Mouse (Mus musculus): ENCODE measurements at regions not wholly inside any gene's neighbourhood (a gene's known extent, or its start where the extent isn't known, plus 50 kb on each side); places are given as distances from the start of the nearest gene placed in this dataset.

- no peak for DNase-seq (ENCODE audit: low read depth, low spot score)
These were observed 152.3 kb downstream of the Dkk2 start for GRCm38 (mm10) chr3:132237344-132237743.

GRCm38 (mm10) chr3:132257834-132258233 lies 172.7 kb downstream of the Dkk2 start:
- DNase-seq (ENCODE audit: low read depth, low spot score), result no peak

GRCm38 (mm10) chr3:132269641-132270040 lies 184.5 kb downstream of the Dkk2 start:
- no peak for DNase-seq (ENCODE audit: low read depth, low spot score)

DNA sequence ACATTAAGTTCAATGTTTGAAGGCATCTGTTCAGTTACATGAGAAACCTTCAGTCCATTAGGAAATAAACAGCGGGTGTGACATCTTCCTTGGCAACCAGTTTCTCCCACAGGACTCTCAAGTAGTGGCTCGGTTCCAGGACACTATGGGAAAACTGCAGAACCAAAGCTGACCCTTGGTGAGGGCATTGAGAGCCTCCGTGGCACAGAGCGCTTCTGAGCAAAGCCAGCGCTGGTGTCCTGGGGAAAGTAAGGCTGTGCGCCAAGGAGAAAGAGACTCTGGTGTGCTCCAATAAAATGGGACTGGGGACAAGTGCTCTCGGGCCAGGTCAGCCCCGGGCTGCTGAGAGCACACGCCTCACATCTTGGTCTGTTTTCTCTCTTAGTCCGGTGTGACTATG lies 189.7 kb downstream of the Dkk2 start:
- DNase-seq (ENCODE audit: low read depth, low spot score), result no peak

DNA sequence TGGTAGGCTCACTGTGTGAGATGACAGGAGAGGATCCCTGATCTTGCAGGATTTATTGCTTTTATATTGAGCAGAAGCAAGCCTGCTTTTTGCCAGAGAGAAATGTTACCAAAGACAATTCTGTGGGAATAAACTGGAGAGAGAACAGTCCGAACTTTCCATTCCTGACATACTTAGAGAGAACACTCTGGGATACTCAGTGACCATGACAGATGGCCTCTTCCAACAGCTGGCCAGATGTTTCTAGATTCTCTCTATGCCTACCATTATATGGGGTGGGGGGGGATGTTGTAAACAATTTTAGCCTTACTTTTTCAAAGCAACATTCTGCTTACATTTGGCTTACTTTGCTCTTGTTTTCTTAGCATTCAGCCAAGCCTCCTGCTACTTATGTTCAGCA lies 192.7 kb downstream of the Dkk2 start:
- DNase-seq (ENCODE audit: low read depth, low spot score), result no peak

DNA sequence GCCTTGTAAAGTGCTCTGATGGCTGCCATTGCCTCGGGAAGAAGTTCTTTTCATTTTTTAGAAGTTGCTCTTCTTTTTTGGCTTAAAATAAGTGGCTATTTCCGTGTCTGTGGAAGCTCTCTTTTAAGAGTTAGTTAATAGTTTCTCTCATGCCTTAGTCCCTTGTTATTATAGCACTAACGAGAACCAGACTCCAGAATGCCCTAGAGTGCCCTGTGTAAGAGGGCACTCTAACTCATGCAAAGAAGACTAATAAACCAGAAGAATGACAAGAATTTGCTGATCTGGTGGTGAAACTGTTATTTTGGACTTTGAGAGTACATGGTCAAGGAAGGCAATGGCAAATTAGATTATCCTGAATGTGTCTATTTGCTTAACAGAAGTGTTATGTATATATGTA lies 202.6 kb downstream of the Dkk2 start:
- DNase-seq (ENCODE audit: low read depth, low spot score), result no peak

DNA sequence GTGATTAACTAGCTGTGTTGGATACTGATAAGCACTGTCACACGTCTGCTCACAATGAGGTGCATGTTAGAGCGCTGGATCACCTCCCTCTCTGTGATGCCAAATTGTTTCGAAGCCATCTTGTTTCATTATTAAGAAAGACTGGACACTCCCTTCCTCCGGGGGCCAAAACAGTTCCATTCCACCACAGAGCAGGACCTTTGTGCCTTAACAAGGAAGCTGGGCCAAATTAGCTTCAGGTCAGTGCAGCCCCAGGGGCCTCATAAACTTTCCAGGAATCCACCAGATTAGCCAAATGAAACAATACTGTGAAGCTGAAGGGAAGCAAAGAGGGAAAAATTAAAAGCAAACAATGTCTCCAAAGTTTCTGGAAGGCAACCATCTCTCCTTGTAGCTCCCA lies 241.9 kb downstream of the Dkk2 start:
- DNase-seq (ENCODE audit: low read depth, low spot score), result no peak

DNA sequence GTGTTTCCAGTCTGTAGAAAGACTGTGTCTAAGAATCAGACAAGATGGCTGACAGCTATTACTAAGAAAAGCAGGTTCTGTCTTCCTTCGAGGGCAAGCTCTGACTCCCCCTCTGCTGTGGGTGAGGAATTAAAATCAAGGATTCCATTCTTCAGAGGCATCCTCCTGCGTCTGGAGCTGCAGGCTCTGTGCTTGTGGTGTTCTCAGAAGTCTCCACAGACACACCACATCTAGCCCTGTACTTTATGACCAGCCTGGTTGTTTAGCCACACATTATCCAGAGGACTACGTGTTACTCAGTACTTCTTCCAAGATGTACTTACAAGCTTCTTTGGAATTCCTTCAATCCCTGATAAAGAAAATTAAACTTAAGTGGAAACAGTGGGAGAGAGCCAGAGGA lies 258.5 kb downstream of the Dkk2 start:
- no peak for DNase-seq (ENCODE audit: low read depth, low spot score)

GRCm38 (mm10) chr3:132345856-132346255 lies 260.8 kb downstream of the Dkk2 start:
- DNase-seq (ENCODE audit: low read depth, low spot score), result no peak

GRCm38 (mm10) chr3:132349602-132350001 lies 264.5 kb downstream of the Dkk2 start:
- no peak for DNase-seq (ENCODE audit: low read depth, low spot score)

DNA sequence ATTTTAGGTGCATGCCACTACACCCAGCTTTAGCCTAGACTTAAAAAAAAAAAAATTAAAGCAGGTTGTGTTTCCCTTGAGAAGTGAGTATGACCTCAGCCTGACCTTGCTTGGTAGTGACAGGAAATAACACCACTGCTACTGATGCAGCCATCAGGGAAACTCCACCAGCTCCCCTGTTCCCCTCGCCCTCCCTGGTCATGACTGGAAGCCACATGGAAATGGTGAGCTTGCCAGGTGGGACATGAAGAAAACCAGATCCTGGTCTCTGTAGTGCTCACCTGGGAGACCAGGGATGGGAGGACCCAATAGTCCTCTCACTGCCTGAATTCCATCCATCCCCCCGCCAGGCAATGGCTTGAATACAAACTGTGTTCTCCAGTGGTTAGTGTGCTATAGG lies 268.1 kb downstream of the Dkk2 start:
- DNase-seq (ENCODE audit: low read depth, low spot score), result no peak

DNA sequence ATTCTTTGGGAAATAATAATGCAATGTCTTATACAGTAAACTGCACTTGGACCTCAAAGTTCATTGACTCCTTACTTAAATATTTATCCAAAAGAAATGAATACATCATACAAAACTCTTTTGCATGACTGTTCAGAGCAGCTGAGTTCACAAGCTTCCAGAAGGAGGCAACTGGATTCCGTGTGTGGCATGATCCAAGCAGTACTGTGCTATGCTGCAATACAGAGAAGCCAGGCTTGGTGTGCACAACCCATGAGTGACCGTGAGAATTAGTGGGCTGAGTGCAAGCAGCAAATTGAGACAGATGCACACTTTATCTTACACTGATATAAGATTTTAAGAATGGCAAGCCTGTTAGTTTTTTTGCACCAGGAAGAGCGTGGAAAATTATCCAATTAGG lies 270.0 kb upstream of the Gimd1 start:
- no peak for DNase-seq (ENCODE audit: low read depth, low spot score)

DNA sequence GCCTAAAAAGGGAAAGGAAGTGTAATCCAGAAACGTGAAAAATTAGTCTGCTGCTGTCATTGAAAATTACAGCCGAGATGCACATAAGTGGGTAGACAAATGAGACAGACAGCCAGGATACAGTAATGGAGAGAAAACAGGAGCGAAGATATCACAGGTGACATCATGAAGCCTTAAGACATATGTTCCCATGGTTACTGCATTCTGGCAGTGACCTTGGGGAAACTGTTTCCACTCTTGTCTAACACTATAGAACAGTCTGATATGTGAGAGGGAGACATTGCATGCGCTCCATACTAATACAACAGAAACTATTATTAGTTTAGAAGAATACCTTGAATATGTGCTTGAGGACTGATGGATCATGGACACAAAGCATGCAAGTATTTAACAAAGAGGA lies 254.0 kb upstream of the Gimd1 start:
- no peak for DNase-seq (ENCODE audit: low read depth, low spot score)

DNA sequence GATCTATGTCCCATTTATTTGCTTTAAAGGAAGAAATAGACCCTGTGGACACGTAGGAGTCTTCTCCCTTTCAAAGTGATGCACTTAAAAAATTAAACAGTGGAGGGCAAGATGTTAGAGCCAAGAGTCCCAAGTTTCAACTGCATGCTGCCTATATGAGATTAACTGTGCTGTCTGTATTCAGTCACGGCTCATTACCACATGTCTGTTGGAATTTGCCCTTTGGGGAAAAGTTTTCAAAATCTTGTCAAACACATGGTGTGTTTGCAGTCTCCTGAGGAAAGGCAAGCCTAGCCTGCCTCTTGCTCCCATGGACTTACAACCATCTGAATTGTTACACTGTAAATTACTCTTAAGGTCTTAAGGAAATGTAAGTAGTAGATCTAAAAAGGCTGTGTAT lies 211.9 kb upstream of the Gimd1 start:
- DNase-seq (ENCODE audit: low read depth, low spot score), result no peak

- no peak for DNase-seq (ENCODE audit: low read depth, low spot score)
These were observed 203.6 kb upstream of the Gimd1 start for GRCm38 (mm10) chr3:132425819-132426671.

- no peak for DNase-seq (ENCODE audit: low read depth, low spot score)
These were observed 202.4 kb upstream of the Gimd1 start for GRCm38 (mm10) chr3:132427244-132427643.

DNA sequence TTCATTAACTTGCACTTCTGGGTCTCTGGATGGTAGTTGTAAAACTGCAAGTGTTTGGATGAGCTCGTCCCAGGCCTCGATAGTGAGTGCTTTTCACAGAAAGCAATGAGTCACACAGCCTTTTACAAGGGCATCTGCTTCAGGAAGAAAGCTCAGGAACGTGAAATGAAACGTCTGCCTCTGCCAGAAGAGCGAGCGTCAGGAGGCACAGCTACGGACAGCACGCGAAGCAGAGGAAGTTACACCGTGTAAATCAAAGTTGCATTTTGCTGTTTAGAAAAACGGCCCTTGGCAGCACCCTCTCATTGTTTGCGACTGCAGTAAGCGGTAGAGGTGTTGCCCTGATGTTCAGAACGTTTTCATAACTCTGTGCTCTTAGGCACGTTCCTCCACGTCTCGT lies 201.5 kb upstream of the Gimd1 start:
- no peak for DNase-seq (ENCODE audit: low read depth, low spot score)

- no peak for DNase-seq (ENCODE audit: low read depth, low spot score)
These were observed 197.8 kb upstream of the Gimd1 start for GRCm38 (mm10) chr3:132431805-132432204.

GRCm38 (mm10) chr3:132441226-132441625 lies 188.4 kb upstream of the Gimd1 start:
- no peak for DNase-seq (ENCODE audit: low read depth, low spot score)

- no peak for DNase-seq (ENCODE audit: low read depth, low spot score)
These were observed 175.7 kb upstream of the Gimd1 start for GRCm38 (mm10) chr3:132453927-132454326.

GRCm38 (mm10) chr3:132462348-132462959 lies 167.2 kb upstream of the Gimd1 start:
- no peak for DNase-seq (ENCODE audit: low read depth, low spot score)

DNA sequence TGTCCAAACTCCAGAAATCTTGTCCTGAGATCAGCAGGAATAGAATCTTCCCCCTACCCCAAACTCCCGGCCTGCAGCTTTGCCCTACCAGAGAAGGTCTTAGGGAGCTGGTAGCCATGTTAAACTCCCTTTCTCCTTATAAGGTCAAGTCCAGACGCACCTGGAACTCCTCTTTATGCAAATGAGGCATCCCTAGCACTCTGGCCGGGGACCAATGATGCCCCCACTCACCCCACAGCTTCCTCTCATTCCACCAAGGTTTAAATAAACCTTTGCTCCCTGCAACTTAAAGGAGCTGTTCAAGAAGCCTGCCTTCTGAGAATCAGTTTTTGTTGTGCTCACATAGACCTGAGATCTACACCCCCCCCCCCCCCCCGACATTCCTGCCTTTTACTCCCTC lies 158.6 kb upstream of the Gimd1 start:
- no peak for DNase-seq (ENCODE audit: low read depth, low spot score)

GRCm38 (mm10) chr3:132477768-132478167 lies 151.9 kb upstream of the Gimd1 start:
- DNase-seq (ENCODE audit: low read depth, low spot score), result no peak

Data from embryo, embryonic 11.5 days (tissue).